Mouse (Mus musculus) frontal cortex, postnatal 10 days (tissue): Measurements from ENCODE around the gene Plod3.

Experiments used
- DNase-seq, 2 experiments: peaks; one replicate each; pipeline ENCODE4 v3.0.0; 2022; ENCODE audit warnings: low spot score in 2 of 2, mixed read lengths in 1 of 2

Plod3 gene

DNA sequence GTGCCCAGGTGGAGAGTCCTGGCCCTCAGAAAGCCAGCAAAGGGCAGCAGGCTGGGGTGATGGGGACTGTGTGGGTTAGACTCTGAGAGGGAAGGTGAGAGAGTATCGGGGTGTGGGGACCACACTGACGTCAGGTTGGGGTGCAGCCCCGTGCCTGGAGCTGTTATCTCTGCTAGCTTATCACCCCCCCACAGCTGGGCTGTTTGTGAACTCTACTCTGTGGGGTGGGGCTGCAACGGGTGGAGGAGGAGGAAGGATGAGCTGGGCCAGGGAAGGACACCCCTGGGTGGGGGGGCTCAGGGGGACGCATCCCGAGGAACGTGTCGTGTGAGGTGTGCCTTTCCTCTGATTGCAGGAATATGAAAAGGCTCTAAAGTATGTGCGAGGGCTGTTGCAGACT is 21.6 kb upstream of the Plod3 start:
- no peak for DNase-seq

DNA sequence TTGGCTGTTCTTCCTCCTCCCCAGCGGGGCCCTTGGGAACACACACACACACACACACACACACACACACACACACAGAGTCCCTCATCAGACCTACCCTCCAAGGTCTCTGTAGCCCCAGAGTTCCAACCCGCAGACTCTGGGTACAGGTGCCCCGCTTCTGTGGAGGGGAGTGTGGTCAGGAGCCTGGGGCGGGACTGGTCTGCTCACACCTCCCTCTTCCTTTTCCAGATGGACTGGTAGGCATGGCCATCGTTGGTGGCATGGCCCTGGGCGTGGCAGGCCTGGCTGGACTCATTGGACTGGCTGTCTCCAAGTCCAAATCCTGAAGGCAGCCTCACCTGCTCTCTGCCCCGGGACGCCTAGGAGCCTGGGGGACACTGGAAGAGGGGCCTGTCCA is 21.1 kb upstream of the Plod3 start:
- DNase-seq, result no peak

DNA sequence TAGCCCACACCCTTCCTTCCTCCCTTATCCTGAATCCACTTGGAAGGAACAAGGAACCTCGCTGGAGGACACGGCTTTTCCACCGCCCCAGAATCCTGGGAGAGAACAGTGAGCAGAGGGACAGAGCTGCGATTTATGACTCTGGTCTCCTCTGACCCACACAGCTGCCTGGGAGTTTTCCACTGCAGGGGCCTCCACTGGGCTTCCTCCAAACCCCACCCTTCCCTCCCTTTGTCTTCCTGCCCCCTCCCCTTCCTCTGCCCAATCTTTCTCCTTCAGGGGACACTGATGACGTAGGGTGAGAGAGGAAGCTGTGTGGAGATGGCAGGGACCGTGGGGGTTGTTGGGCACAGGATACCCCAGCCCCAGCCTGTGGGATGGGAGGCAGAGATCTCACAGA is 20.5 kb upstream of the Plod3 start, which contains the start of gene Cldn15:
Gene Cldn15 (plus strand): TSS at position 286 of the 400 bp plus-strand sequence.
- DNase-seq, result no peak

DNA sequence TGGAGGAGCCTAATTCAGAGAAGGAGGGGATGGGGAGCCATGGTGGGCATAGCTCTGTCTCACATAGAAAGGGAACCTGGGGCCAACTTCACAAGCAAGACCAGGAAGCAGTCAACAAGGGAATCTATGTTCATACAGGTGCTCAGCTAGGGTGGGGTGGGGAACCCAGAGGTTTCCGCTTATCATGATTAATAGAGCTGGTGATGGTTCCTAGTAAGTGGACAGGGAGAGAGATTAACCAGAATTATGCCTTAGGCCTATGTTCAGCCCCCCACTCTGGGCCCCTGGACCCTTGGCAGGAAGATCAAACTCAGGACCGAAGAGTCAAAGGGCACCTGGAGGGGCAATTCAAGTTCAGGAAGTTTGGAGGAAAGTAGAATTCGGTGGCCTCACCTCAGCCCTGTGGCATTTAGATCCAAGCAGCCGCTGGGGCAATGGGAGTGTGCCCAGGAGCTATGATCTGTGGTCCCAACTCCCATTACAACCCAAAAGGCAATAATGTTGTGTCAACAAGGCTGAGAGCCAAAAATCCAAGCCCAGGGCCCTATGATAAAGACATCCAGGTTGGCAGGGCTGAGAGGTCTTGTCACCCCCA is 19.9 kb upstream of the Plod3 start:
- no peak for DNase-seq

DNA sequence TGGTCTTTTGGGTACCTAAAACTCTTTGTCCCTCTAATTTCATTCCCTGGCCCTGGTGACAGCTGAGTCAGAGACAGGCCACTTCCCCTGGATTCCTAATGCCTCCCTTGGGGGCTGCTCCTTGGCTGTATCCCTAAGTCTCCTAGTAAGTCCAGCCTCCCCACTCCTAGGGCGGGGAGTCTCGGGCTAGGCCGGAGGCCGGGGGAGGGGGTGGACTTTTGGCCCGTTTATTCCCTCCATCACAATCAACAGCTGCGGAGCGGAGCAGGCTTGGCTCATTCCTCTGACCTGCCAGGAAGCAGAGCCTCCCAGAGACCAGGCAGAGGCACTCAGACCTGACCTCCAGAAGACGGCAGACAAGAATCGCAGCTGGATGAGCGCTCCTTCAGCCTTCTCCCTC is 19.2 kb upstream of the Plod3 start:
- DNase-seq, result no peak

DNA sequence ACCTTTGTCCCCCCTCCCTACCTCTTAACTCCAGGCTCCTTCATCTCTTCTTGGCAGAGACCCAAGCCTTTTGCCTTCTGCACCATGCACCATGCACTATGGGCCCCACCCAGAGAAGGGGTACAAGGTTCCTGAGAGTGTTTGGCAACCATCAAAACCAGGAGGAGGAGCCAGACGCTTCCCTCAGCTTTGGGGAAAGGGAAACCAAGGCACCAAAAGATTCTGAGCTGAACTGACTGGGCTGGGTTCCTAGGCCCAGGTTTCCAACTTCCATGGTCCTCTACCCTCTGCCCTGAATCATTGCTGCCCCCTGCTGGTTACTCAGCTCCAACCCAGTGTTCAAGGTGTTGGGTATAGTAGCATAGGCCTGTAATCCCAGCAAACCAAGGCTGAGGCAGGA is 16.1 kb upstream of the Plod3 start:
- DNase-seq, result no peak

DNA sequence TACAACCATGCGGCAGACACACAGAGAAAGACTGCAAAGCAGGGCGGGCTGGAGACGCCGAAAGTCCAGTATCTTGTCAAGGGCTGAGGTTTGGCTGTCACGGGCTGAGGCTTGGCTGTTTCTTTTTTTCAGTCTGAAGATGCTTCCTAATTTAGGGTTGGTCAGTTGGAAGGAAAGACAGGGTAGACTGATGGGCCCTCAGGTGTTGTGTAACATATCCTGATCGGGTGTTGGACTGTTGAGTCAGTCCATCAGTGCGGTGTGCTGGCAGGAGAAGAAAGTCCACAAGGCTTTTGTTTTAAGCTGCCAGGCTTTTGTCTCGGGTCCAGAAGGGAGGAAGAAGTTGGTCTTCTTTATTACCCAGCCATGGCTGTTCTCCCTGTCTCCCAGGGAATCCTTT is 13.1 kb upstream of the Plod3 start:
- no peak for DNase-seq

DNA sequence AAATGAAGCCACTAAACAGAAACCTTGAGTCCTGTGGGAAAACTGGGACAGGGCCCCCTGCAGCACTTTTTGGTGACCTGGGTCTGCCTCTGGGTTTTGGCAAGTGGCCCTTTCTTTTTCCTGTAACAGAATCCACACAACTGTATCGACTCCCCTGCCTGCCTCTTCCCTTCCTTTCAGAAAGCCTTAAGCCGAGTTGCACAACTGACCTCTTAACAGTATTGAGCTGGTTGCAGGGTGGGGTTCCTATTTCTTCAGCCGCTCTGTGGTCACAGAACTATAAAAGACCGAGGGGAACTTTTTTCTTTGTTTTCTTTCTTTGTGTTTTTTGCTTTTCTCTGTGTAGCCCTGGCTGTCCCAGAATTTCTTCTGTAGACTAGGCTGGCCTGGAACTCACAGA is 9.1 kb upstream of the Plod3 start:
- DNase-seq, result no peak

DNA sequence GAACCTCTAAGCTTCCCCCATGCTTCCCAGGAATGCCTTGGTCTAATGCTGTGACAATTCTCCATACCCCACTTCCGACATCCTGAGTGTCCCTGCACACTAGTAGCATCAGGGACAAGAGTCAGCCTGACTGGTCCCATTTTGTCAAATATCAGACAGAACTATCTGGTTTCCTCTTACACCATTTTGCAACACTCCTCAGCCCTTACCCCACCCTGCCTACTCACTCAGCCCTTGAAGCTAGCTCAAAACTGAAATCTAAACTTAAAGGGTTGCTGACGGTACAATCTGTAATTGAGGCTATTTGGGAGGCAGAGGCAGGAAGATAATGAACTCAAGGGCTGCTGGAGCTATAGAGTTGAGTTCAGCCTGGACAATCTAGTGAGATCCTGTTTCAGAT is 7.1 kb upstream of the Plod3 start:
- no peak for DNase-seq

DNA sequence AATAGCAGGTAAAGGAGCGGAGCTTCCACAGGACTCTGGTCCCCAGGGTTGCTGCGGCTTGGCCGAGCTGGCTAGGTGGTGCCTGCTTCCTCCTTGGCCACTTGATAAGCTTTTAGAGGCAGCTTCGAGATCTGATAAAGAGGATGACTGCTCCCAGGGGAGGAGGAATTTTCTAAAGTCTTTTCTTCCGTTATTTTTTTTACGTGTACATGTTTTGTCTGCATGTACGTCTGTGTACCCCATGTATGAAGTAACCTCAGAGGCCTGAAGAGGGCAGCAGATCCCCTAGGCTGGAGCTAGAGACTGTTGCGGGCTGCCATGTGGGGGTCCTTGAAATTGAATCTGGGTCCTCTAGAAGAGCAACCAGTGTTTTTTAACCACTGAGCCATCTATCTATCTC is 5.8 kb upstream of the Plod3 start:
- DNase-seq, result no peak

DNA sequence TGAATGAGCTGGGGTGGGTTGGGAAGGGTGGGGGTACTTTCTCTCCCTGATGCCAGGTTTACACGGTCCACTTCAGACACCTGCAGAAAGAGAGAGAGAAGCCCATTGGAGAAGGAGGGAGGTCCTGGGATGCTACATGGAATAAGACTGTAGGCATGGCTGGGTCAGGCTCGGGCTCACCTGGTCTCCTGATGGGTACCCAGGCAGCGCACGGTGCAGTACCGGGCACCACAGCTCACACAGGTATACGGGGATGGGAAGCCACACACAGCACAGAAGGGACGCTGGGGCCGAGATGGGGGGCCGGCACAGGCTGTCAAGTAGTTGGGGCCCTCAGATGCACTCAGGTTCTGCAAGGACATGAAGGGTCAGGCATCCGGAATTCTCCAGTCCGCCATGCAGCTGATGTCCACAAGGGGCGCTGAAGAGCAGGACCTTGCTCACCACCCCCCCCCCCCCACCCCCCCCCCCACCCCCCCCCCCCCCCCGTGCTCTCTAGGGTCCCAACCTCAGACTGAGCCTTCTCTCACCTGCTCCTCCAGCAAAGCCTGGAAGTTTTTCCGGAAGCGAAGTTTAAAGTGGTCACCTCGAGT is 4.4 kb upstream of the Plod3 start:
- DNase-seq, result no peak

DNA sequence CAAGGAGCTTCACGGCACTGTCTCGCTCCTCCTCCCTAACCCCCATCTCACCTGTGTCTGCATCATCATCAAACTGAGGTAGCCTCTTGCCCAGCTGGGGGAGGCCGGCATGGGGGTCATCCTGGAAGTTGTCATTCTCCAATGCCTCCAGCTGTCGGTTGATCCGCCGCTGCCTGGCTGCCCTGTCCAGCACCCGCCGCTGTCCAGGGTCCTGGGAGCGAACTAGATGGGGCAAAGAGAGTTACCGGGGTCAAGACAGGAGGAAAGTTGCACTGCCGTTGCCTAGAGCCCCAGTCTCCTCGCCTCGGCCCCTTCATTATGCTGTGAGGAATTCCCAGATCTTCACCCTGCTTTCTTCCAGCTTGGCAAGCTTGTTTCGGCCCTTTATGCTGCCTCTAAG is 2.0 kb upstream of the Plod3 start:
- DNase-seq, result no peak

DNA sequence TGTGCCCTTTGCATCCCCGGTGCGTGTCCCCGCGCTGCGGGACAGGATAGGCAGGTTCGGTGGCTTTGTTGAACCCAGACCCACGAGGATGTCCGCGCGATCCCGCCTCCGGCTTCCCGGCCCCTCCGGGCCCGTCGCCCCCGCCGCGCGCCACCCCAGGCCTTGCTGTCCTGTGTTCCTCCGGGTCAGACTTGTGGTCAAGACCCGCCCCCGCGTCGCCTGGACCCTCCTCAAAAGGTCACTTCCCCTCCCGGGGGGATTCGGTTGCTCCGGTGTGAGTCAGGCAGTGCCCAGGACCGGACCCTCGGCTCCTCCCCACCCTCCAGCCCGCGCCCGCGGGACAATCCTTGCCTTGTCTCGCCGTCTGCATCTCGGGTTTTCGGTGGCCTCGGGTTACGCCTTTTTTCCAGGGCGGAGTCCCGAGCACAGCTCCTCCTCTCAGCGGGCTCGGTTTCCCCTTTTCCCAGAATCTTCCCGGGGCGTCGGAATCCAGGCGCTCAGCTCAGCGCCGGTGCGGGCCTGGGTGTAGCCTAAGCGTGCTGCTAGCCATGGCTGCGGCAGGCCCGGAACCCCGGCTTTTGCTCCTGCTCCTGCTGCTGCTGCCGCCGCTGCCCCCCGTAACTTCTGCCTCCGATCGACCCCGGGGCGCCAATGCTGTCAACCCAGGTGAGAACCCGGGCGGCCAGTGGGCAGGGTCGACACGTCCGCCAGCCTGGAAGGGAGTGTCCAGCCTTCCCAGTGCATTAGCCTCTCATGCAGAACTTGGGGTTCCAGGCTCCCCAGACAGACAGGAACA is 517 bp downstream of the Plod3 start:
- peak; percentile 81 to 82 for DNase-seq

DNA sequence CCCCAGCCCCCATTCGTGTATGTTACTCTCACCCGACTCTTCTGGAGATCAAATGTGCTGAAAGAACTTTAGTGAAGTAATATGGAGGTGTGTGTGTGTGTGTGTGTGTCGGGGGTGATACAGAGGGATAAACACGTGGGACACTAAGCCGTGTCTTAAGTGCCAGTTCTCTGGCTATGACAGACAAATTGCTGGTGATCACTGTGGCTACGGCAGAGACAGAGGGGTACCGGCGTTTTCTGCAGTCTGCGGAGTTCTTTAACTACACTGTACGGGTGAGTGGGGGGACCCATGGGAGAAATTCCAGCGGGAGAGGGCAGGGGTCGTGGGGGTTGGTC is 1.1 kb downstream of the Plod3 start, which contains the start of gene Znhit1:
Gene Znhit1 (minus strand): TSS at position 88 of the 338 bp plus-strand sequence.
- no peak for DNase-seq

DNA sequence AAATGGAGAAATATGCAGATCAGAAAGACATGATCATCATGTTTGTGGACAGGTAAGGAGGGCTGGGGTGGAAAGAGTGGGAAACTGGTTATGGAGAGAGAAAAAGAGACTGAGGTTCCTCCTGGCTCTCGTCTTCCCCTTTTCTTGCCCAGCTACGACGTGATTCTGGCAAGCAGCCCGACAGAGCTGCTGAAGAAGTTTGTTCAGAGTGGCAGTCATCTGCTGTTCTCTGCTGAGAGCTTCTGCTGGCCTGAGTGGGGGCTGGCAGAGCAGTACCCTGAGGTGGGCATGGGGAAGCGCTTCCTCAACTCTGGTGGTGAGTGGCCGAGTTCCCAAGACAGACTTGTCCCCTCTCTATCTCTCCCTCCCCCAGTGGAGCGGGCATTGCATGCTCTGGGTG is 1.6 kb downstream of the Plod3 start:
- DNase-seq, result peak in 1 of 2 experiments; percentile 48

DNA sequence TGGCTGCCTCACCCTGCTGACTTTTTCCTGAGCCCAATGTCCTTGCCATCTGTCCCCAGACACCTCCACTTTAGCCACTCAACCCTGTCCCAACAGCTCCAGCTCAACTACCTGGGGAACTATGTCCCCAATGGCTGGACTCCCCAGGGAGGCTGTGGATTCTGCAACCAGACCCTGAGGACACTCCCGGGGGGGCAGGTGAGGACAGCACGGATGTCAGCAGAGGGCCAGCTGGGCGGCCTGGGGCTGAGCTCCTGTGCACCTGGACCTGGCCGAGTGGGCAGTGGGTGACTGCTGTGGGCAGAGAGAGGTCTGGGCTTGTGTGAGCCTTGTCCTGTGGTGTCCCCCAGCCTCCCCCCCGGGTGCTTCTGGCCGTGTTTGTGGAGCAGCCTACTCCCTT is 3.0 kb downstream of the Plod3 start:
- DNase-seq, result no peak

DNA sequence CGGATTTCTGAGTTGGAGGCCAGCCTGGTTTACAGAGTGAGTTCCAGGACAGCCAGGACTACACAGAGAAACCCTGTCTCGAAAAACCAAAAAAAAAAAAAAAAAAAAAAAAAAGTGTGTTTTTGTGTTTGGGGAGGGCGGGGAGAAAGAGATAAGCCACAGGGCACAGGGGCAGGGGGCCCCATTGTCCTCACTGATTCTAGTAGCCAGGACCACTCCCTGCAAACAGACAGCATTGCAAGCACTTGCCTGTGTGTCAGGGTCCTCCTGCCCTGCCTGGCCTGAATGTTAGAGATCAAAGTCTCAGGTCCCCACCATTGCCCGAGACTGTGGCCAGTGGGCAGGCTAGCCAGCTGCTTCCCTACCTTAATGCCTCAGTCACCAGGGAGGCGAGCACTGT is 12.6 kb downstream of the Plod3 start:
- no peak for DNase-seq

DNA sequence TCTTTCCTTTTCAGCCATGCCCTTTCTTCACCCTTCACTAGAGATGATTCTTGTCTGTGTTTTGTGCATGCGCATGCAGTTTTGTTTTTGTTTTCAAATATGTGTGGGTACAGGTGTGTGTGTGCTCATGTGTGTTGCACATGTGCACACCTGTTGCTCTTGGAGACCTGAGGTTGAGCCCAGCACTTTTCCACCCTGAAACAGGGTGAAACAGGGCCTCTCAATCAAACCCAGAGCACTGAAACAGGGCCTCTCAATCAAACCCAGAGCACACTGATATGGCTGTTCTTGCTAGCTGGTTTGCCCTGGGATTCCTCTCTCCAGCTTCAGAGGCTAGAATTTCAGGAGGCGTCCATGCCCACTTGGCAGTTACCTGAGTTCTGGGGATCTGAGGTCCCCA is 13.8 kb downstream of the Plod3 start:
- DNase-seq, result no peak

DNA sequence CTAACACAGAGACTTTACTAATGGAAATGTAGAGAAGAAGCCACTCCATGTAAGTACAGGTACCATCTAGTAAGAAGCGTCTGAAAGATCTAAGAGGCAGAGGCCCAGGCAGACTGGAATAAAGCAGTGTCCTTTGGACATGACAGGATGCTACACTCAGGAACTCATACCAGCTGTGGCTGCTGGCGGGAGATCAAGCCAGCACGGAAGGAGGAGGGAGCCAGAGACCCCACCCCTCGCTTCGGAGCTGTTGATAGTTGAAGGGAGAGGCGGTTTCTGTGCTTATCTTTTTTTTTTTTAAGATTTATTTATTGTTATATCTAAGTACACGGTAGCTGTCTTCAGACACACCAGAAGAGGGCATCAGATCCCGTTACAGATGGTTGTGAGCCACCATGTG is 20.5 kb downstream of the Plod3 start:
- no peak for DNase-seq

DNA sequence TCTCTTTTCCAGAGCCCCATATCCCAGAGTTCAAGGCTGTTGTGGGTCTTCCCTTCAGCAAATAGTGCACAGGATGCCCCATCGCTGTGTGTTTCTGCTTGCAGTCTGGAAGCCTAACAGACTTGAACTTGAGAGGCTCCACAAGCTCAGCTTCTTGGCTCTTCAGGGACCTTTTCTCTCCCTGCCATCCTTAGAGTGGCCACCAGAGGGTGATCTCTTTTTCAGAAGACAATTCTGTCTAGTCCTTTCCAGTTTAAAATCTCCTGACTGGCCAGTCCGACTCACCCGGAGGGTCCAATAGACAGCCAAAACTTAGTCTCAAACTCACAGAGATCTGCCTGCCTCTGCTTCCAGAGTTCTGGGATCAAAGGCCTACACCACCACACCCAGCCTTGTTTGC is 23.2 kb downstream of the Plod3 start:
- DNase-seq, result no peak

DNA sequence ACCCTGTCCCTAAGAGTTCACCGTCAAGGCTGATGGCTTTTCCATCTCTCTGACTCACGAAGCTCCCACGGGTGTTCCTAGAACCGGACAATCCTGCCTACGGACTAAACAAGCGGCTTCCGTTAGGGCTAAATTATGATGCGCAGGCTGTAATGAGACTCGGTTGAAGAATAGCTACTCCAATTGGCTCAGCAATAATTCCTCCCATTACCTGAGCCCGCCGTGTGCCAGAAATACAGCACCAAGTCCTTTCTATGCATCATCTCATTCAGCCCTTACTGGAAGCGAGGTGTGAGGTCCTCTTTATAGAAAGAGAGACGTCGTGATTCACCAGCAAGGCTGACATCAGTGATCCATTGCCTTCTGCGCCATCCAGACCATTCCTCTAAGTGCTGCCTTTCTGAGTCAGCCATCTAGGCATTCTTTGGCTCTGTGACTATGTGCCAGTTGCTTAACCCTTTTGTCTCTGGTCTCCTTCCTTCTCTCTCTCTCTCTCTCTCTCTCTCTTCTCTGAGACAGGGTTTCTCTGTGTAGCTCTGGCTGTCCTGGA is 25.7 kb downstream of the Plod3 start:
- DNase-seq, result no peak

DNA sequence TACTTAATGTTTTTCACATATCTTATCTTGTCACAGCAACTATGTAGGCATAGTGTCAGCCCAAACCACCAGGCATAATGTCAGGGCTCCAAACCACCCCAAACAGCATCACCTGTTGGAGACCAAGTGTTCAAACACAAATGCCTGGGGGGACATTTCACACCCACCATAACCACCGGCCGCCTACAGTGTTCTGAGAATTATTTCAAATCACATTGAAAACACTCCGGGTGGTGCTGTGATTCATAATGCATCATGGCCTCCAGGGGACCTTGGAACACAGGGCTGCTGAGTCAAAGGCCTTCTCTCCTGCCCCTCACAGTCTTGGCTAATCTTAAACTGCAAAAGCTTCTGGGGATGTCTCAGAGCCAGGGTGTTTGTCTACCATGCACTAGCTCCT is 29.1 kb downstream of the Plod3 start:
- DNase-seq, result no peak

DNA sequence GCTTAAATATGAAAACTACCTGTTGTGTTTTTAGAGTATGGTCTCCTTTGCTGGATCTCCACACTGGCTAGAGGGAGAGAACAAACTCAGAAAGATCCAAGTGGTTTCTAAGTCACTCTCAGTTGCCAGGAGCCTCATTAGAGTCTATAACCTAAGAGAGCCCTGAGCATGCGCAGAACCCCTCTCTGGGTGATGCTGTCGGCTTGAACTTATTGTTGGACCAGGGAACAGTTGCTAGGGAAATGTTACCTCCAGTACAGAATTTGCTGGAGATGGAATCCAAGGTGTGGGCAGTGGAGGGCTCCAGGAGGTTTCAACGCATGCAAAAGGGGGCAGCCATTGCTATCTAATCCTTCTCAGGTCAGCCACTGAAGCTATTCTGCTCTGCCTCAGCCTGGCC is 37.5 kb downstream of the Plod3 start:
- no peak for DNase-seq
